Mouse (Mus musculus): ENCODE measurements at regions not wholly inside any gene's neighbourhood (a gene's known extent, or its start where the extent isn't known, plus 50 kb on each side); places are given as distances from the start of the nearest gene placed in this dataset.

GRCm38 (mm10) chr19:57546519-57546918 is 64.3 kb upstream of the Atrnl1 start:
- H3K9me3 ChIP-seq (replicated peaks; ENCODE audit: control insufficient read depth, insufficient read depth, low read length, poor library complexity, severe bottlenecking): no peaks in the 10 kb centered on the region
- H3K4me1 ChIP-seq (ENCODE audit: control insufficient read depth, insufficient read depth, low read length): no peaks in the 10 kb centered on the region
- no peaks in the 10 kb centered on the region for H3K36me3 ChIP-seq (ENCODE audit: control insufficient read depth, insufficient read depth, low read length, poor library complexity, severe bottlenecking)
- H3K27ac ChIP-seq (ENCODE audit: insufficient read depth, low read length): no peak overlapping the region
- TF ChIP-seq CTCF (IDR thresholded peaks at IDR 0.05; ENCODE audit: low read depth, low read length) (no peak), EP300 (IDR thresholded peaks at IDR 0.05; ENCODE audit: insufficient read depth, low read depth, low read length) (no peak), POLR2A (IDR thresholded peaks at IDR 0.05; ENCODE audit: insufficient read depth, low read length) (no peak)
- no peaks in the 10 kb centered on the region for H3K27me3 ChIP-seq (ENCODE audit: control insufficient read depth, insufficient read depth, low read length, poor library complexity, severe bottlenecking)
- H3K4me3 ChIP-seq (ENCODE audit: low read depth, low read length): no peak overlapping the region
- H3K9ac ChIP-seq (ENCODE audit: low read depth, poor library complexity, severe bottlenecking): no peak overlapping the region

DNA sequence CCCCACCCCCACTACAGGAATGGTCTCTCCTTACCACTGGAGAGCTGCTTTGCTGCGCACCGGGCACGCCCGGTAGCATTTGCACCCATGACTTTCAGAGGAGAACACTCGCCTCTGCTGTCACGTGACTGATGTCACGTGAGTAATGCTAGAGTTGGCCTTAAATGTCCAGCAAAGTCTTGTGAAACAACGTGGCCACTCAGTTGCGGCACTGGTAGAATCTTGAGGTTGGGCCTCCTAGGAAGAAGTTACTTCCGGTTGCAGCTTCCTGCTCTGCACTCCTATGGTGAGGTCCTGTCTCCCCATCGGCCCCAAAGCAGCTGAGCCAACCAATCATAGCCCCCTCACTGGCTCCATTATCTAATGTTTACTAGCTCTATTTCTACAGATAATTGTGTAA is 62.7 kb upstream of the Atrnl1 start:
- Histone ChIP-seq H3K4me3 (ENCODE audit: low read depth, low read length) (no peak overlapping the region), H3K27me3 (ENCODE audit: control insufficient read depth, insufficient read depth, low read length, poor library complexity, severe bottlenecking) (no peaks in the 10 kb centered on the region), H3K9ac (ENCODE audit: low read depth, poor library complexity, severe bottlenecking) (no peak overlapping the region), H3K4me1 (ENCODE audit: control insufficient read depth, insufficient read depth, low read length) (peaks cover 2% of the 10 kb centered on the region), H3K9me3 (replicated peaks; ENCODE audit: control insufficient read depth, insufficient read depth, low read length, poor library complexity, severe bottlenecking) (no peaks in the 10 kb centered on the region), H3K36me3 (ENCODE audit: control insufficient read depth, insufficient read depth, low read length, poor library complexity, severe bottlenecking) (no peaks in the 10 kb centered on the region), H3K27ac (ENCODE audit: insufficient read depth, low read length) (no peak overlapping the region)
- TF ChIP-seq POLR2A (IDR thresholded peaks at IDR 0.05; ENCODE audit: insufficient read depth, low read length): no peak

GRCm38 (mm10) chr19:57548661-57549060 is 62.2 kb upstream of the Atrnl1 start:
- no peaks in the 10 kb centered on the region for H3K27me3 ChIP-seq (ENCODE audit: control insufficient read depth, insufficient read depth, low read length, poor library complexity, severe bottlenecking)
- no peak overlapping the region for H3K27ac ChIP-seq (ENCODE audit: insufficient read depth, low read length)
- H3K4me1 ChIP-seq (ENCODE audit: control insufficient read depth, insufficient read depth, low read length): peaks cover 2% of the 10 kb centered on the region
- TF ChIP-seq CTCF (IDR thresholded peaks at IDR 0.05; ENCODE audit: low read depth, low read length) (no peak), POLR2A (IDR thresholded peaks at IDR 0.05; ENCODE audit: insufficient read depth, low read length) (no peak), EP300 (IDR thresholded peaks at IDR 0.05; ENCODE audit: insufficient read depth, low read depth, low read length) (no peak)
- no peak overlapping the region for H3K4me3 ChIP-seq (ENCODE audit: low read depth, low read length)
- no peaks in the 10 kb centered on the region for H3K36me3 ChIP-seq (ENCODE audit: control insufficient read depth, insufficient read depth, low read length, poor library complexity, severe bottlenecking)
- H3K9ac ChIP-seq (ENCODE audit: low read depth, poor library complexity, severe bottlenecking): no peak overlapping the region
- no peaks in the 10 kb centered on the region for H3K9me3 ChIP-seq (replicated peaks; ENCODE audit: control insufficient read depth, insufficient read depth, low read length, poor library complexity, severe bottlenecking)

DNA sequence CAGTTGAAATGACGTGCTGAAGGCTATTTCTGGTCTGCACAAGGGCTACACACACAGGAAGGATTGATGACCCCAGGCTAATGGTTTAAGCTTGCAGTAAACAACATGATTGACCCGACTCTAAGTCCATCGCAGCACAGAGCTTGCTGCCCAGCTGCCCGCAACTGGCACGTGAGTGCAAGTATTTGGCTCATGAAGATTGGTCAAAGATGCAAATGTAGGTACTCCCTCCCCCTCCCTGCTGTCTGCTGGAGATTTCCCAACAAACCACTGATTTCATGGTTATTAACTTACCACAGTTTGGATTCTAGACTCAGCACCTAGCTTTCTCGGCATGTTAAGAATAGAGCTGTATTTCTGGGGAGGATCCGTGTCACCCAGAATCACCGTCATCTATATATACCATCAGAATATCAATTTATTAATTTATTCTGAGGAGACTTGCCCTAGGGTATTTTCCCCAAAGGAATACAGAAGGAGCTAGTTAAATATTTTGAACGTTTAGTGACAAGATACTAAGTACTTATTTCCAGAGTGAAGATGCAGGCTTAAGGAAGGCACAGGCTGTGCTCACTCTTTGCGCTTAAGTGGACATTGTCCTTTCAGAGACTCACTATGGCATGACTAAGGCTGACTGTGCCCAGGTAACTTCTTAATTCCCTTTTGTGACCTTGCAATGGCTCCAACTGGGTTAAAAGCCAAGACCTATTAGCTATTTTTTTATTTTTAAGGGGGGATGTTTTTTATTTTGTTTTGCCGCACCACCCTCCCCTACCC is 57.7 kb upstream of the Atrnl1 start:
- Histone ChIP-seq H3K4me1 (ENCODE audit: control insufficient read depth, insufficient read depth, low read length) (peaks cover 2% of the 10 kb centered on the region), H3K36me3 (ENCODE audit: control insufficient read depth, insufficient read depth, low read length, poor library complexity, severe bottlenecking) (no peaks in the 10 kb centered on the region), H3K9ac (ENCODE audit: low read depth, poor library complexity, severe bottlenecking) (no peak overlapping the region), H3K27me3 (ENCODE audit: control insufficient read depth, insufficient read depth, low read length, poor library complexity, severe bottlenecking) (no peaks in the 10 kb centered on the region), H3K27ac (ENCODE audit: insufficient read depth, low read length) (no peak overlapping the region), H3K9me3 (replicated peaks; ENCODE audit: control insufficient read depth, insufficient read depth, low read length, poor library complexity, severe bottlenecking) (no peaks in the 10 kb centered on the region), H3K4me3 (ENCODE audit: low read depth, low read length) (no peak overlapping the region)
- no peak for TF ChIP-seq EP300 (IDR thresholded peaks at IDR 0.05; ENCODE audit: insufficient read depth, low read depth, low read length)
- TF ChIP-seq POLR2A (IDR thresholded peaks at IDR 0.05; ENCODE audit: insufficient read depth, low read length): no peak
- TF ChIP-seq CTCF (IDR thresholded peaks at IDR 0.05; ENCODE audit: low read depth, low read length): no peak

DNA sequence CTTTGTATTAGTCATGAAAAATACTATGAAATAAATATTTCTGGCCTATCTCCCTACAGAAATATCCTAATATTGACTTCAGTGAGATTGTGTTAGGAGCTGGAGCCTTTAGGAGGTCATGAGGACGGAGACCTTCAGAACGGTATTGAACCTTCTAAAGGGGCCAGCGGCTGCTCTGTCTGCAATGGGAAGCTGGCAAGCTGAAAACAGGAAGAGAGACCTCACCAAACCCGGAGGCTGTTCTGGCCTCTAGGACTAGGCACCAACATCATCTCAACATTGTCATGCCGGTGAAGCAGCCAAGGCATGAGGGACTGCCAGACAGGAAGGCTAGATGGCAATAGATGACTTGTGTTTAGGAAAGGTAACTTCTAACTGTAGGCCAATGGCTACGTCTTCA is 56.7 kb upstream of the Atrnl1 start:
- H3K9me3 ChIP-seq (replicated peaks; ENCODE audit: control insufficient read depth, insufficient read depth, low read length, poor library complexity, severe bottlenecking): no peaks in the 10 kb centered on the region
- H3K27me3 ChIP-seq (ENCODE audit: control insufficient read depth, insufficient read depth, low read length, poor library complexity, severe bottlenecking): no peaks in the 10 kb centered on the region
- no peak for TF ChIP-seq EP300 (IDR thresholded peaks at IDR 0.05; ENCODE audit: insufficient read depth, low read depth, low read length)
- TF ChIP-seq POLR2A (IDR thresholded peaks at IDR 0.05; ENCODE audit: insufficient read depth, low read length): no peak
- no peak for TF ChIP-seq CTCF (IDR thresholded peaks at IDR 0.05; ENCODE audit: low read depth, low read length)
- H3K4me1 ChIP-seq (ENCODE audit: control insufficient read depth, insufficient read depth, low read length): peaks cover 3% of the 10 kb centered on the region
- H3K9ac ChIP-seq (ENCODE audit: low read depth, poor library complexity, severe bottlenecking): no peak overlapping the region
- H3K36me3 ChIP-seq (ENCODE audit: control insufficient read depth, insufficient read depth, low read length, poor library complexity, severe bottlenecking): no peaks in the 10 kb centered on the region
- no peak overlapping the region for H3K27ac ChIP-seq (ENCODE audit: insufficient read depth, low read length)
- H3K4me3 ChIP-seq (ENCODE audit: low read depth, low read length): no peak overlapping the region

DNA sequence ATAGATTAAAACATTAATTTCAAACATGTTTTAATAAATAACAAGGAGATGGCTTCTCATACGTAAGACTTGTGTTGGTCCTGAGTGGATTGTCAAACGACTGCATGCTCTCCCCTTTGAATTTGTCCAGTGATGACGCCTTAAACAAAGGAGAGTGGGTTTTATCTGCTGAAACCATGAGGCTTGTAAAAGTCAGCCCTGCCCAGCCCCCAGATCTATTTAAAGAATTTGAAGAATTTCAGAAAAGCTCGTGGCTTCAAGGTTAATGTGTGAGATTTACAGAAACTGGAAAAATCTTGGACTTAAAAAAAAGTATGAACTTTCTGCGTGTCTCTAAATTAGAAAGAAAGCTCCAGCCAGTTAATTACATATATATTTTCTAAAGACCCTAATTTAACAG is 55.5 kb upstream of the Atrnl1 start:
- H3K9ac ChIP-seq (ENCODE audit: low read depth, poor library complexity, severe bottlenecking): no peak overlapping the region
- TF ChIP-seq EP300 (IDR thresholded peaks at IDR 0.05; ENCODE audit: insufficient read depth, low read depth, low read length): no peak
- TF ChIP-seq CTCF (IDR thresholded peaks at IDR 0.05; ENCODE audit: low read depth, low read length): no peak
- TF ChIP-seq POLR2A (IDR thresholded peaks at IDR 0.05; ENCODE audit: insufficient read depth, low read length): no peak

More for the DNA sequence above, 55.5 kb upstream of the Atrnl1 start:
- Histone ChIP-seq H3K4me1 (ENCODE audit: control insufficient read depth, insufficient read depth, low read length) (peaks cover 3% of the 10 kb centered on the region), H3K27ac (ENCODE audit: insufficient read depth, low read length) (no peak overlapping the region), H3K4me3 (ENCODE audit: low read depth, low read length) (no peak overlapping the region), H3K9me3 (replicated peaks; ENCODE audit: control insufficient read depth, insufficient read depth, low read length, poor library complexity, severe bottlenecking) (no peaks in the 10 kb centered on the region), H3K36me3 (ENCODE audit: control insufficient read depth, insufficient read depth, low read length, poor library complexity, severe bottlenecking) (no peaks in the 10 kb centered on the region), H3K27me3 (ENCODE audit: control insufficient read depth, insufficient read depth, low read length, poor library complexity, severe bottlenecking) (no peaks in the 10 kb centered on the region)

Data from ES-Bruce4 (cell line).